In genomic region chr11:33931836-33932385, GRCm38 (mm10) we compare ENCODE assay signal across 8 mouse cellular contexts. TPM values are rescaled to one million over a fixed set of nuclear protein-coding genes. Genes with fewer than 3 reads are reported as not detected.
DNase-seq lines count a peak whose midpoint lies in the region; ATAC-seq and TF ChIP-seq lines count a peak whose summit lies in the region.
"Had no signal": no experiment of that assay in that cellular context is flagged by ENCODE, and none has a peak within 500 bp of the region (broad histone marks: within the 10 kb centered on the region; RNA-seq: fewer than 3 reads in every experiment).

No protein-coding gene starts in this region.

- 11% methylated on average over 7 of the region's 10 CpGs for WGBS in liver, embryonic 16.5 days (ENCODE audit: insufficient replicate concordance)
- WGBS in hindbrain, embryonic 14.5 days: 20% methylated on average over 10 of the region's 10 CpGs

- peak; percentile 88 for DNase-seq in CD4-positive helper T cell, adult 2 months (ENCODE audit: low read depth, low spot score)
- peak; percentile 75 for DNase-seq in ES-E14 (ENCODE audit: low read depth, low spot score)
- DNase-seq in skeletal muscle tissue, adult 2 months (ENCODE audit: low read depth, low spot score): peak; percentile 32
- no peak for DNase-seq in left cerebral cortex, postnatal 4 days
- DNase-seq in hindbrain, embryonic 14.5 days (ENCODE audit: low spot score): no peak

- H3K4me3 ChIP-seq in ES-E14 (ENCODE audit: insufficient read depth in 1 of 2, low read depth in 1 of 2, low read length in 2 of 2, poor library complexity in 1 of 2, severe bottlenecking in 1 of 2): no peak overlapping the region
- H3K4me3 ChIP-seq in liver, embryonic 16.5 days (ENCODE audit: low read depth, low read length): no peak overlapping the region
- no peak overlapping the region for H3K4me3 ChIP-seq in hindbrain, embryonic 14.5 days (replicated peaks; ENCODE audit: low read length)
- H3K4me3 ChIP-seq: erythroblast, embryonic 14.5 days had no signal

- H3K27ac ChIP-seq in ES-E14 (ENCODE audit: insufficient read depth, low read depth, low read length, poor library complexity, severe bottlenecking): no peak overlapping the region
- H3K27ac ChIP-seq in liver, embryonic 16.5 days (ENCODE audit: low read length): no peak overlapping the region
- H3K27ac ChIP-seq in hindbrain, embryonic 14.5 days: no peak overlapping the region

- peak overlapping the region; percentile 5; the same call in 1 of the 2 replicates for H3K4me2 ChIP-seq in liver, embryonic 16.5 days (ENCODE audit: low read depth, low read length)
- no peak overlapping the region for H3K4me2 ChIP-seq in hindbrain, embryonic 14.5 days (replicated peaks)

- peaks cover 2 to 12% of the 10 kb centered on the region in 2 experiments; a peak in 3 of 4 replicates for H3K4me1 ChIP-seq in ES-E14 (ENCODE audit: control insufficient read depth in 2 of 2, insufficient read depth in 2 of 2, low read length in 2 of 2, poor library complexity in 1 of 2)
- no peaks in the 10 kb centered on the region; the same call in 1 of the 2 replicates for H3K4me1 ChIP-seq in liver, embryonic 16.5 days (ENCODE audit: control insufficient read depth, low read depth, low read length)
- H3K4me1 ChIP-seq in hindbrain, embryonic 14.5 days (replicated peaks; ENCODE audit: control insufficient read depth, insufficient read depth, low read length): peaks cover 5% of the 10 kb centered on the region; the same call in 1 of the 2 replicates

- in situ Hi-C loops in ES-E14 (cut with MboI; ENCODE audit: low sequenced_read_pairs in 2 of 2, unreplicated experiment in 2 of 2): no loop called here

- no peaks in the 10 kb centered on the region for H3K36me3 ChIP-seq in ES-E14 (ENCODE audit: control insufficient read depth, insufficient read depth, low read length, poor library complexity, severe bottlenecking)
- no peaks in the 10 kb centered on the region for H3K36me3 ChIP-seq in liver, embryonic 16.5 days (ENCODE audit: control insufficient read depth, insufficient read depth)
- H3K36me3 ChIP-seq in hindbrain, embryonic 14.5 days (replicated peaks; ENCODE audit: control insufficient read depth, insufficient read depth): no peaks in the 10 kb centered on the region

- H3K9ac ChIP-seq in ES-E14 (ENCODE audit: insufficient read depth, low read depth, low read length, poor library complexity, severe bottlenecking): no peak overlapping the region
- H3K9ac ChIP-seq in liver, embryonic 16.5 days (ENCODE audit: low read depth, low read length): no peak overlapping the region
- no peak overlapping the region for H3K9ac ChIP-seq in hindbrain, embryonic 14.5 days

- intact Hi-C loops in left cerebral cortex, postnatal 4 days (cut with DNase I): loop anchor here (10.0 kb wide), 1 partner anchor 283 kb away; no protein-coding TSS in a partner anchor

- no peaks in the 10 kb centered on the region for H3K9me3 ChIP-seq in ES-E14 (ENCODE audit: control insufficient read depth, insufficient read depth, low read depth, low read length)
- no peaks in the 10 kb centered on the region for H3K9me3 ChIP-seq in liver, embryonic 16.5 days (replicated peaks; ENCODE audit: control insufficient read depth, low read length)
- no peaks in the 10 kb centered on the region for H3K9me3 ChIP-seq in hindbrain, embryonic 14.5 days (ENCODE audit: control insufficient read depth, low read length)

- peak; percentile 58 to 59 for ATAC-seq in hematopoietic stem cell, adult 5-6 weeks (replicated peaks in 1 of 2; ENCODE audit: insufficient read depth in 1 of 2, low FRiP score in 2 of 2, low TSS enrichment in 1 of 2, low read depth in 1 of 2, poor library complexity in 2 of 2, severe bottlenecking in 2 of 2)
- no peak for ATAC-seq in liver, embryonic 16.5 days (ENCODE audit: low read depth)
- no peak for ATAC-seq in hindbrain, embryonic 14.5 days (ENCODE audit: low FRiP score)

- no peaks in the 10 kb centered on the region for H3K27me3 ChIP-seq in liver, embryonic 16.5 days (ENCODE audit: control insufficient read depth, insufficient read depth, low read depth, low read length)
- no peaks in the 10 kb centered on the region for H3K27me3 ChIP-seq in hindbrain, embryonic 14.5 days (ENCODE audit: control insufficient read depth, insufficient read depth, low read length)

TF ChIP-seq in ES-E14, 5 proteins besides CTCF, POLR2A, EP300 and RAD21:
- no peak for TF ChIP-seq ZNF384 (IDR thresholded peaks at IDR 0.05; ENCODE audit: low read depth, low read length)
- no peak for TF ChIP-seq MAFK (IDR thresholded peaks at IDR 0.05; ENCODE audit: insufficient read depth, low read depth, low read length)
- no peak for TF ChIP-seq CHD2 (IDR thresholded peaks at IDR 0.05; ENCODE audit: low read depth, low read length)
- no peak for TF ChIP-seq ZC3H11A (IDR thresholded peaks at IDR 0.05; ENCODE audit: borderline replicate concordance, low read depth, low read length)
- no peak for TF ChIP-seq HCFC1 (IDR thresholded peaks at IDR 0.05; ENCODE audit: borderline replicate concordance, insufficient read depth, low read length)
TF ChIP-seq in ES-E14: peak in this region for 0.

RNA-seq across cellular contexts. Expression of gene Kcnmb1, which starts 30.9 kb away (rescaled TPM):
- total RNA-seq in ES-E14 (2012; rRNA removed): 0.11 and 0.22 TPM in 2 replicates
- total RNA-seq in hematopoietic stem cell, adult 5-6 weeks (2017): not detected in 2 replicates
- 0.06 and 0.09 TPM in 2 replicates for polyA plus RNA-seq in liver, embryonic 16.5 days (2015; fragmentation: Nextera tagmentation; extraction: Ambion mirVana)
- under 1 TPM; 0.24 to 0.26 TPM for total RNA-seq in left cerebral cortex, postnatal 4 days (2021)
- polyA plus RNA-seq in hindbrain, embryonic 14.5 days (2014; fragmentation: Nextera tagmentation; extraction: Ambion mirVana): 0.18 and 0.25 TPM in 2 replicates
- polyA plus RNA-seq: erythroblast, embryonic 14.5 days had no signal

Comparison
In these comparisons a context has a peak if more than half of its experiments do, and no peak if none do; other contexts are left out.
1. DNase-seq: peak in CD4-positive helper T cell, adult 2 months (single experiment), ES-E14 (single experiment) and skeletal muscle tissue, adult 2 months (single experiment); none in left cerebral cortex, postnatal 4 days (single experiment) and hindbrain, embryonic 14.5 days (single experiment).
2. ATAC-seq: peak in hematopoietic stem cell, adult 5-6 weeks (2 of 2); none in liver, embryonic 16.5 days (single experiment) and hindbrain, embryonic 14.5 days (single experiment).